Mouse (Mus musculus): ENCODE measurements around the gene Ccdc40.

Gene Ccdc40

GRCm38 (mm10) chr11:119208870-119209370, 19.5 kb upstream of the Ccdc40 start:
- DNase-seq (ENCODE audit: low spot score): no peak

- no peak for DNase-seq (ENCODE audit: low spot score)
These were observed 18.9 kb upstream of the Ccdc40 start for GRCm38 (mm10) chr11:119209371-119210025.

DNA sequence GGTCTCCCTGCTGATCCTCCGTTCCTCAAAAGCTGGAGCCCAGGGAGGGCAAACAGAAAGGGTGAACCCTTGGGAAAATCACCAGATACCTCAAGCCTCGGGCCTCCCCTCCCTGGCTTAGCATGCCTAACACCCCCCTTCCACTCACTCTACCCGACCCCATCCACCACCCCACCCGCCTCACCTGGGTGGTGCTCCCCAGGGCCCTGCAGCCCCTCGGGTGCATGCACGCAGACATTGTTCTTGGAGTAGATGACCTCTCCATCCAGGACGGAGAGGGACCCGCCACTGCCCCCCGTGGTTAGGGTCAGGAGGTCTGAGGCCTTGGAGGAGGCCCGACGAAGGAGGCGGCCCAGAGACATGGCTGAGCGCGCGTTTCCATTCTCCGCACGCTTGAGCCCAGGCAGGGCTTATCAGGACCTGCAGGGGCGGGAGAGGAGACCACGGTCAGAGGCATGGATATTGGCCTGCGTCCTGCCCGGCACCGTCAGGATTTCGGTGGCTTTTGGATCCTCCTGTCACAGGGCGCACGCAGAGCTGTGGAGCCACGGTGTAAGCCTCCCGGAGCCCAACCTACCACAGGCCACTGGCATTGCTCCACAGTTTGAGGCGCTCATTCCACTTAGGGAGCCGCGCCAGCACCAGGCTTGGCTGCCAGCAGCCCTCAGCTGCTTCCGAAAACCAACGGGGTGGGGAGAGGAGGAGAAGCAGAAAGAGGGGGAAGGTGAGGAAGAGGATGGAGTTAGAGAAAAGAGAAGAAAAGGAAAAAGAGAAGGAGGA, 17.9 kb upstream of the Ccdc40 start:
- peak; percentile 69 for DNase-seq (ENCODE audit: low spot score)

DNA sequence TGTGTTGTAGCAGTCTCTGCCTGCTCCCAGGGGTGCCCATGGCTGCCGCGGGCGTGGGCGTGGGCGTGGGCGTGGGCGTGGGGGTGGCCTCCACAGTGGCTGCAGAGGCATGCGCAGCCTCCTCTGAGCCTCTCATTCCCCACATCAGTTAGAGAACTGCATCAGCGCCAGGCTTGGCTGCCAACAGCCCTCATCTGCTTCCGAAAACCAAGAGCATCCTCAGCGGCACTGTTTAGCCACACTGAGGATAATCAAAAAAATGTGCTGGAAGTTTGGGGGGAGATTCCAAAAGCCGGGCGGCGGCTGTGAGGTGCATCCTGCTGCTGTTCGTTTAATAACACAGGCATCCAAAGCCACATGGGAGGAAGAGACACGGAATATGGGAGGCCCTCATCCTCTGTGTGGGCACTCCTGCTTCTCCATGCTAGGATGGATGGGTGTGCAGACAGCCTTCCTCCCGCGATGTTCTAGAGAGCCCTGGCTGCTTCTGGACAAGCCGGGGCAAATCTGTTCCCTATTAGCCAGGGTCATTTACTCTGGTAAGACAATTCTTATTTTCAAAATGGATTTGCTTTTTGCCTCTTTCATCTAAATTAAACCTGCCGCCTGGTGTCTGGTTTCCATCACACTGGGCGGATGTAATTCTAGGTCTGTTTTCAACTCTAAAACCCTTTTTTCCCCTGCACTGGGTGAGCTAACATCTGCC, 16.6 kb upstream of the Ccdc40 start:
- DNase-seq (ENCODE audit: low spot score): no peak

- peak; percentile 34 for DNase-seq (ENCODE audit: low spot score)
These were observed 15.0 kb upstream of the Ccdc40 start for GRCm38 (mm10) chr11:119213166-119213885.

GRCm38 (mm10) chr11:119215038-119215904, 13.1 kb upstream of the Ccdc40 start:
- peak; percentile 84 for DNase-seq (ENCODE audit: low spot score)

GRCm38 (mm10) chr11:119215905-119216507, 12.4 kb upstream of the Ccdc40 start:
- peak; percentile 86 for DNase-seq (ENCODE audit: low spot score)

GRCm38 (mm10) chr11:119217861-119218260, 10.5 kb upstream of the Ccdc40 start:
- no peak for DNase-seq (ENCODE audit: low spot score)

- no peak for DNase-seq (ENCODE audit: low spot score)
These were observed 8.4 kb upstream of the Ccdc40 start for GRCm38 (mm10) chr11:119219816-119220465.

DNA sequence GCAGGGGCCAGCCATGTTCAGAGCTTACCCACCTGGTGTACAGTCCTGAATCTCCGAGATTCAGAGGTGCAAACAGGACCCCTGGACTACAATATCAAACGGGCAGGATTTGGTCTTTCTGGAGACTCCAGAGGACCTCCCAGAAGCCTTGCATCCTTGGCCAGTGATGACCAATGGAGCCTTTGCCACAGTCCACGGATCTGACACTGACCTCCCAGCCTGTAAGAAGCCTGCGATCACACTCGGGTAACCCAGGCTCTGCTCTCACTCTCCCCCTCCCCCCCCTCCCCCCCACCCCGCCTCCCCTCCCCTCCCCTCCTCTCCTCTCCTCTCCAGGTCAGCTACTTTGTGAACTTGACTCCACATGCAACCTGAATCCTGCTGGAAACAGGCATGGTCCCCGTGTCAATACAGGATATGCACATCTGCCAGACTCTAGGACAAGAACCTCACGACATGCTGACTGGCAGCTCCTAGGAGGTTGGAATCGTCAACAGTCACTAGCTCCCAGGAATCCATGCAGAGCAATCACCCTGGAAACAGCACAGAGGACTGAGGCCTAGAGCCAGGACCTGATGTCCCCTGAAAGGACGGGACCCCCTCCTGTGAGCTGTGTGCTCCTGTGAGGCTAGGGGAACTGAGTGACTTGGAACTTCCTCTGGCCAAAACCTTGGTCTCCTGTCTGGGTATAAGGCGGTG, 6.4 kb upstream of the Ccdc40 start:
- DNase-seq (ENCODE audit: low spot score): no peak

GRCm38 (mm10) chr11:119223124-119223890, 5.1 kb upstream of the Ccdc40 start:
- DNase-seq (ENCODE audit: low spot score): peak; percentile 43

DNA sequence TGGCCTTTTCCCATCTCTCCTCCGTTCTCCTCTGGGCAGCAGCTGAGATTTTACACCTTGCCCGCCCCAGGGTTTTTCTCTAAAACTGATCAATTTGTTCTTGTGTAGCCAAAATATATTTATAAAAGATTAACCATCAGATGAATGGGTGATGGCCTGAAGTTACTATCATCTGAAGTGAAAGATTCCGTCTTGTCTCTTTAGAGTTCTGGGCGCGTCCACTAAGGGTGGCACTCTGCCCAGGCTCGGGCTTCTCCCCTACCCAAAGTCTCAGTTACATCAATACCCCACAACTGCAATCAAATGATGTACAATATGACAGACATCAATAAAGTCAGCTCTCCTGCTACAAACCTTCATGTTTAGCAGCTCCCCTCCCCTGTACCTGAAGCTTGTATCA, 3.4 kb upstream of the Ccdc40 start:
- no peak for DNase-seq (ENCODE audit: low spot score)

GRCm38 (mm10) chr11:119225634-119226033, 2.7 kb upstream of the Ccdc40 start:
- no peak for DNase-seq (ENCODE audit: low spot score)

DNA sequence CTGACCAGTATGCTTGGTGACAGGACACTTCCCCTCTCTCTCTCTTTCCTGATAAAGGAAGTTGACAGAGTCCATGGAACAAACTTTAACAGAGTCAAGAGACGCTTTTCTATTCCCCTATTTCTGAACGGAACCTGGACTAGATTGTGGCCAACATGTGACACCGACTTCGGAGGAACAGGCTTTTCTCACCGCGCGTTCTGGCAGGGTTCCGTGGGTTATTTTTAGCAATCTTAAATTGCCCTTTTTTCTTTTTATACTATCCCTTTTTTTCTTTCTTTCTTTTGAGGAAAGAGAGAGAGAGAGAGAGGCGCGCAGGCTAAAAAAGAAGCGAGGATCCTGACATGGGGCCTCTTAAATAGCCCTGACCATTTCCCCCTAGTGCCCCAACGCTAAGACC, 781 bp upstream of the Ccdc40 start:
- DNase-seq (ENCODE audit: low spot score): no peak

GRCm38 (mm10) chr11:119228846-119229626, 664 bp downstream of the Ccdc40 start:
- DNase-seq (ENCODE audit: low spot score): peak; percentile 74

- no peak for DNase-seq (ENCODE audit: low spot score)
These were observed 6.4 kb downstream of the Ccdc40 start for GRCm38 (mm10) chr11:119234770-119235169.

- DNase-seq (ENCODE audit: low spot score): peak; percentile 67
These were observed 7.2 kb downstream of the Ccdc40 start for GRCm38 (mm10) chr11:119235596-119235995.

DNA sequence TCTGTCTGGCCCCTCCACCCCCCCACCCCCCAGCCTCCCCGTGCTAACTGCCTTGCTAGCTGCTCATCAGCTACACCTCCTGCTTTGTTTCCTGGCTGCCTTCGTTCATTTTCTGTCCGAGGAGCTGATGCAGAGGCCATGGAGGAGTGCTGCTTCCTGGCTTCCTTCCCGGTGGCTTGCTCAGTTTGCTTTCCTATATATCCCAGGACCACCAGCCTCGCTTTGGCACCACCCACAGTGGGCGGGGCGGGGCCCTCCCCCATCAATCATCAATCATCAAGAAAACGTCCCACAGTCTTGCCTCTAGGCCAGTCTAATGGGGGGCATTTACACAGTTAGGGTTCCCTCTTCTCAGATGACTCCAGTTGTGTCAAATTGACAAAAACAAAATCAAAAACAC, 8.0 kb downstream of the Ccdc40 start:
- DNase-seq (ENCODE audit: low spot score): no peak

Measured in urinary bladder, postnatal 14 days (tissue).